Mouse (Mus musculus): Measurements from ENCODE around the gene Smc2. TPM values are rescaled to one million over a fixed set of nuclear protein-coding genes. Genes with fewer than 3 reads are reported as not detected.
"Not testable (repeated sequence)": the region's sequence is repeated elsewhere in the genome, so short reads cannot be mapped to it uniquely, and the experiment has no call there.

Smc2 gene
- 2.3 and 2.5 TPM in 2 replicates for polyA plus RNA-seq (2012; rRNA removed)

- TF ChIP-seq POLR2A (IDR thresholded peaks at IDR 0.05; ENCODE audit: borderline replicate concordance, insufficient read depth, low read length) (no peak), CTCF (IDR thresholded peaks at IDR 0.05; ENCODE audit: borderline replicate concordance, insufficient read depth, low read depth, low read length) (no peak)
- WGBS, result under 1% methylated on average over 53 of the region's 53 CpGs
- H3K27ac ChIP-seq (ENCODE audit: insufficient read depth, low read length), result peak within 1 kb of the TSS; percentile 84
- H3K4me3 ChIP-seq (replicated peaks; ENCODE audit: insufficient read depth, low read depth, low read length), result peak within 1 kb of the TSS; percentile 81
- no peaks in the 10 kb centered on the region for H3K4me1 ChIP-seq (ENCODE audit: control insufficient read depth, insufficient read depth, low read length)
- peak; percentile 92 to 93 for DNase-seq
- H3K27me3 ChIP-seq (ENCODE audit: control insufficient read depth, insufficient read depth, low read length), result no peaks in the 10 kb centered on the region
Measured at GRCm38 (mm10) chr4:52438886-52439664, at the start of gene Smc2. Gene Smc2 (plus strand): TSS chr4:52439243.

GRCm38 (mm10) chr4:52411587-52411986, 27.5 kb upstream of the Smc2 start:
- no peak overlapping the region for H3K27ac ChIP-seq (ENCODE audit: insufficient read depth, low read length)
- no peak overlapping the region for H3K4me3 ChIP-seq (replicated peaks; ENCODE audit: insufficient read depth, low read depth, low read length)
- H3K4me1 ChIP-seq (ENCODE audit: control insufficient read depth, insufficient read depth, low read length), result no peaks in the 10 kb centered on the region
- TF ChIP-seq POLR2A (IDR thresholded peaks at IDR 0.05; ENCODE audit: borderline replicate concordance, insufficient read depth, low read length) (no peak), CTCF (IDR thresholded peaks at IDR 0.05; ENCODE audit: borderline replicate concordance, insufficient read depth, low read depth, low read length) (no peak)
- no peaks in the 10 kb centered on the region for H3K27me3 ChIP-seq (ENCODE audit: control insufficient read depth, insufficient read depth, low read length)
- 84% methylated on average over 2 of the region's 2 CpGs for WGBS
- DNase-seq, result no peak

GRCm38 (mm10) chr4:52423653-52424052, 15.4 kb upstream of the Smc2 start:
- WGBS, result 83% methylated on average over 4 of the region's 4 CpGs
- no peak for DNase-seq
- TF ChIP-seq CTCF (IDR thresholded peaks at IDR 0.05; ENCODE audit: borderline replicate concordance, insufficient read depth, low read depth, low read length), result no peak
- no peak for TF ChIP-seq POLR2A (IDR thresholded peaks at IDR 0.05; ENCODE audit: borderline replicate concordance, insufficient read depth, low read length)
- no peak overlapping the region for H3K27ac ChIP-seq (ENCODE audit: insufficient read depth, low read length)
- no peaks in the 10 kb centered on the region for H3K27me3 ChIP-seq (ENCODE audit: control insufficient read depth, insufficient read depth, low read length)
- no peak overlapping the region for H3K4me3 ChIP-seq (replicated peaks; ENCODE audit: insufficient read depth, low read depth, low read length)
- H3K4me1 ChIP-seq (ENCODE audit: control insufficient read depth, insufficient read depth, low read length), result no peaks in the 10 kb centered on the region

- no peaks in the 10 kb centered on the region for H3K4me1 ChIP-seq (ENCODE audit: control insufficient read depth, insufficient read depth, low read length)
- 59% methylated on average over 7 of the region's 7 CpGs for WGBS
- H3K4me3 ChIP-seq (replicated peaks; ENCODE audit: insufficient read depth, low read depth, low read length), result no peak overlapping the region
- no peak for DNase-seq
- no peak overlapping the region for H3K27ac ChIP-seq (ENCODE audit: insufficient read depth, low read length)
- H3K27me3 ChIP-seq (ENCODE audit: control insufficient read depth, insufficient read depth, low read length), result no peaks in the 10 kb centered on the region
- no peak for TF ChIP-seq POLR2A (IDR thresholded peaks at IDR 0.05; ENCODE audit: borderline replicate concordance, insufficient read depth, low read length)
- no peak for TF ChIP-seq CTCF (IDR thresholded peaks at IDR 0.05; ENCODE audit: borderline replicate concordance, insufficient read depth, low read depth, low read length)
Measured at GRCm38 (mm10) chr4:52429310-52430198, 9.5 kb upstream of the Smc2 start.

- not testable (repeated sequence) for DNase-seq; H3K27me3 ChIP-seq (ENCODE audit: control insufficient read depth, insufficient read depth, low read length); H3K4me3 ChIP-seq (replicated peaks; ENCODE audit: insufficient read depth, low read depth, low read length); H3K27ac ChIP-seq (ENCODE audit: insufficient read depth, low read length); H3K4me1 ChIP-seq (ENCODE audit: control insufficient read depth, insufficient read depth, low read length)
- WGBS, result 93% methylated on average over 2 of the region's 2 CpGs
Measured at GRCm38 (mm10) chr4:52435551-52435950, 3.5 kb upstream of the Smc2 start.

- no peak overlapping the region for H3K27ac ChIP-seq (ENCODE audit: insufficient read depth, low read length)
- under 1% methylated on average over 20 of the region's 20 CpGs for WGBS
- no peak for DNase-seq
- H3K4me3 ChIP-seq (replicated peaks; ENCODE audit: insufficient read depth, low read depth, low read length), result peak overlapping the region; percentile 81
- H3K27me3 ChIP-seq (ENCODE audit: control insufficient read depth, insufficient read depth, low read length), result no peaks in the 10 kb centered on the region
- TF ChIP-seq CTCF (IDR thresholded peaks at IDR 0.05; ENCODE audit: borderline replicate concordance, insufficient read depth, low read depth, low read length), result no peak
- no peaks in the 10 kb centered on the region for H3K4me1 ChIP-seq (ENCODE audit: control insufficient read depth, insufficient read depth, low read length)
Measured at GRCm38 (mm10) chr4:52438371-52438885, 615 bp upstream of the Smc2 start.

- 98% methylated on average over 1 of the region's 1 CpGs for WGBS
Measured at GRCm38 (mm10) chr4:52459726-52460125, 20.7 kb downstream of the Smc2 start.

More at GRCm38 (mm10) chr4:52459726-52460125, 20.7 kb downstream of the Smc2 start:
- no peak for DNase-seq
- peak; percentile 29; the same call in 1 of the 2 replicates for TF ChIP-seq CTCF (IDR thresholded peaks at IDR 0.05; ENCODE audit: borderline replicate concordance, insufficient read depth, low read depth, low read length)
- no peak for TF ChIP-seq POLR2A (IDR thresholded peaks at IDR 0.05; ENCODE audit: borderline replicate concordance, insufficient read depth, low read length)
- Histone ChIP-seq H3K27ac (ENCODE audit: insufficient read depth, low read length) (no peak overlapping the region), H3K4me1 (ENCODE audit: control insufficient read depth, insufficient read depth, low read length) (no peaks in the 10 kb centered on the region), H3K27me3 (ENCODE audit: control insufficient read depth, insufficient read depth, low read length) (no peaks in the 10 kb centered on the region), H3K4me3 (replicated peaks; ENCODE audit: insufficient read depth, low read depth, low read length) (no peak overlapping the region)
